8 mouse cellular contexts compared by ENCODE assay signal in the genomic region with DNA sequence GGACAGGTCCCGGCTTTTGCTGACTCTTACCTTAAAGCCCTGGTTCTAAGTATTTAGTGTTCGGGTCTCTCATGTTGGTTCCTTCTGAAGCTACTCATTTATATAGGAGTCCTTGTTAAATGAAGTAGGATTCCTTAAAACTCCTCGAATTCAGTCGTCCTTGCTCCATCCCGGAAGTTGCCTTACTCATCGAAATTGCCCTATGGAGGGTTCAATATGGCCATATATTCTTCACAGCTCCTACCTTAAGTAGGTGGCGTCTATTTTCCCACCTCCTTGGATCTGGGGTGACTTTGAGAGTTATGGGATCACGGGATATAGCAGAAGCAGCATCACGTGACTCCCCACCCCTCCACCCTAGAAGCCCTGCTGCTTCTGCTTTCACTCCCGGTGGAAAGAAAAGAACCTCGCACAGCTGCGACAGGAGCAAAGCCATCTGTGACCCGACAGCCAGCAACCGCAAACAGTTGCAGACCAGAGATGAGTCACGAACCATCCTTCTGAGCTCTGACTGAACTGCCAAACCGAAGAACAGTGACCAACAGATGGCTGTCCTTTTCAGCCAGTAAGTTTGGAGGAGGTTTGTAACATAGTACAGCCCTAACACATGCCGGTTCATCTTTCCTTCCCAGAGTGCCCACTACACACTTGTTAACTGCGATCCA. TPM values are rescaled to one million over a fixed set of nuclear protein-coding genes. Genes with fewer than 3 reads are reported as not detected.
DNase-seq lines count a peak whose midpoint lies in the region; ATAC-seq lines count a peak whose summit lies in the region.

No protein-coding gene starts in this region.

- H3K4me2 ChIP-seq in hindbrain, embryonic 13.5 days = peak overlapping the region; percentile 21; the same call in 1 of the 2 replicates

- no peaks in the 10 kb centered on the region for H3K27me3 ChIP-seq in hindbrain, embryonic 13.5 days

- no peaks in the 10 kb centered on the region for H3K36me3 ChIP-seq in hindbrain, embryonic 13.5 days

- H3K9me3 ChIP-seq in hindbrain, embryonic 13.5 days = no peaks in the 10 kb centered on the region

- H3K9ac ChIP-seq in hindbrain, embryonic 13.5 days = no peak overlapping the region

- H3K4me3 ChIP-seq in hindbrain, embryonic 13.5 days = no peak overlapping the region

- DNase-seq in A20 (ENCODE audit: low read depth, low spot score) (peak; percentile 95), NIH3T3 (ENCODE audit: low read depth) (peak; percentile 27)
- peak; percentile 55 to 65 for DNase-seq in frontal cortex, postnatal 36 days (ENCODE audit: low spot score in 2 of 2)
- peak; percentile 21 to 37 for DNase-seq in layer of hippocampus, postnatal 36 days
- peak; percentile 71 for DNase-seq in lung, postnatal 14 days
- DNase-seq in right cerebral cortex, postnatal 10 days (ENCODE audit: low spot score in 2 of 2) = peak; percentile 71 to 84
- DNase-seq in cerebellum, adult 9-10 months = no peak

- peaks cover 8% of the 10 kb centered on the region for H3K4me1 ChIP-seq in hindbrain, embryonic 13.5 days (replicated peaks)

- no peak overlapping the region for H3K27ac ChIP-seq in hindbrain, embryonic 13.5 days

- ATAC-seq in hindbrain, embryonic 13.5 days (ENCODE audit: low FRiP score) = peak; percentile 46; the same call in 1 of the 2 replicates

- WGBS in hindbrain, embryonic 13.5 days = 53% methylated on average over 18 of the region's 18 CpGs

RNA-seq across cellular contexts. Expression of a gene that starts 40.7 kb away (rescaled TPM):
- not detected in 2 replicates for polyA plus RNA-seq in hindbrain, embryonic 13.5 days (2015; fragmentation: Nextera tagmentation; extraction: Ambion mirVana)
- not detected for total RNA-seq in layer of hippocampus, postnatal 36 days (2021)

RNA-seq across cellular contexts. Expression of a gene that starts 46.7 kb away (rescaled TPM):
- not detected in 2 replicates for polyA plus RNA-seq in hindbrain, embryonic 13.5 days (2015; fragmentation: Nextera tagmentation; extraction: Ambion mirVana)
- not detected for total RNA-seq in layer of hippocampus, postnatal 36 days (2021)

RNA-seq across cellular contexts. Expression of a gene that starts 52.4 kb away (rescaled TPM):
- not detected in 2 replicates for polyA plus RNA-seq in hindbrain, embryonic 13.5 days (2015; fragmentation: Nextera tagmentation; extraction: Ambion mirVana)
- total RNA-seq in layer of hippocampus, postnatal 36 days (2021) = not detected

RNA-seq across cellular contexts. Expression of a gene that starts 58.5 kb away (rescaled TPM):
- polyA plus RNA-seq in hindbrain, embryonic 13.5 days (2015; fragmentation: Nextera tagmentation; extraction: Ambion mirVana) = not detected in 2 replicates
- total RNA-seq in layer of hippocampus, postnatal 36 days (2021) = not detected
